Mouse (Mus musculus): Measurements from ENCODE around the gene Sec14l4. TPM values are rescaled to one million over a fixed set of nuclear protein-coding genes. Genes with fewer than 3 reads are reported as not detected.
"Not testable (repeated sequence)": the region's sequence is repeated elsewhere in the genome, so short reads cannot be mapped to it uniquely, and the experiment has no call there.

The Sec14l4 gene
- total RNA-seq (2014; fragmentation: Nextera tagmentation) (not detected in 2 replicates), total RNA-seq (2017) (not detected in 2 replicates)

- no peak for ATAC-seq (replicated peaks; ENCODE audit: low FRiP score, low TSS enrichment, poor library complexity, severe bottlenecking)
Observed at GRCm38 (mm10) chr11:4031126-4031941, at the start of gene Sec14l4. Sec14l4 (plus strand) TSS chr11:4031462.

- no peak for ATAC-seq (replicated peaks; ENCODE audit: low FRiP score, low TSS enrichment, poor library complexity, severe bottlenecking)
Observed at GRCm38 (mm10) chr11:3981536-3981935, 49.7 kb upstream of the Sec14l4 start.

DNA sequence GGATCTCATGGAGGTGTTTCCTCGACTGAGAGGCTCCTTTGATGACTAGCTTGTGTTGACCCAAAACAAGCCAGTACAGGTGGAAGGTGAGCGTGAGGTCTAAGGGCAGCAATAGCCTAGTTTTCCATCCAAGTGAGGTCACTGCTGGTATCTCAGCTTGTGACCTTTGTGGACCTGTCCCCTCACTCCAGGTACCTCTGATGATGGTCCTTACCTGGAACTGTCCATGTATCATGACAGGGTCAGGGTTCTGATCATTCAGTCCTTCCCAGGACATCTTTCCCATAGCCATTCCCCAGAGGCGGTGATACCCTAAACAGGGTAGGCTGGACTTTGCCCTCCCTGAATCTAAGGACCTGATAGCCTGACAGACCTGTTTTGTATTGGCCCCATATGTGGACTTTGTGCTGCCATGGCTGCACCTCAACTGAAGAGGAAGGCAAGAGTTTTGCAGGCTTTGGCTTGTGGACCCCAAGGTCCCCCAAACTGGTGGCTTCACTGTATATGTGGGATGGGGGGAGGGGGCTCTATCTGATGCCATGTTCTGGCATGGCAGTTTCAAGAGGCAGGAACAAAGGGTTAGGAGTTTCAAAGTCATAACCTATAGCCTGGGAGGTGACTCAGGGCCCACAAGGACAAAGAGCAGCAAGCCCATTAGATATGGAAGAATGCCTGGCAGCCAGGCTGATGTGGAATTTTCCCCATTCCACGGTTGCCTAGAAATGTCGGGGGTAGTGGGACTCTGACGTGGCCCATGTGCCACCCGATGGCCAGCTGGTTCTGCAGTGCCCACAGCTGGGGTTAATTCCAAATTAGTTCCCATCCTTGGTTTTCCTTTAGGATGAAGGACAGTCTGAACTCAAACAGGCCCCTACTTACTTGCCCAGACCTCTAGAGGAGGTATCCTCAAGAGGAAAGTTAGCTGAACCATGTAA, 48.7 kb upstream of the Sec14l4 start:
- no peak for ATAC-seq (replicated peaks; ENCODE audit: low FRiP score, low TSS enrichment, poor library complexity, severe bottlenecking)

DNA sequence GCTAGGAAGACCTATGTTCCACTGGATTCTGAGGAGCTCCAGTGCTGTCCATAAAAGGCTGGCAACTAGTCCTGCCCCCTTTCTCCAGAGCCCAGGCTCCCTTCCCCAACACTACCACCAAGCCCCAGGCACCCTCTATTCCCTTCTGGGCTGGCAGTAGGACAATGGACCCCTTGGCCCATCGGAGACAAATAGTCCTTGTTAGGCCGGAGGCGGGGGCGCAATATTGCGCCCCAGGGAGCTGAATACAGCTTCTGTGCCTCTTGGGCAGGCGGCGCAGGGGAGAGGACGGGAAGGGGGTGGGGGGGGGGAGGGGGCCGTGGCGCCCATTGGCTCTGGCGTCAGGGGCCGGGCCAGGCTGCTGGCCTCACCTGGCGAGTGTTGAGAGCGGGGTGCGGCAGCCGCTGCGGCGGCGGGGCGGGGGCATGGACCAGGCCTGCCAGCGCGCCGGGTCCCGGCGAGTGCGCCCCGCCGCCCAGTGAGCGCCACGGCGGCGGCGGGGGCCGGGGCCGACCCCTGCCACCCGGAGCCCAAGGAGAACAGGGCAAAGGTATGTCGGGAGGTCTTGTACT, 47.9 kb upstream of the Sec14l4 start, which contains the start of gene Gal3st1:
Gene Gal3st1, plus strand, starts transcription at position 346 of the 572 bp plus-strand sequence.
- no peak for ATAC-seq (replicated peaks; ENCODE audit: low FRiP score, low TSS enrichment, poor library complexity, severe bottlenecking)

- no peak for ATAC-seq (replicated peaks; ENCODE audit: low FRiP score, low TSS enrichment, poor library complexity, severe bottlenecking)
Observed at GRCm38 (mm10) chr11:3983863-3984745, 47.2 kb upstream of the Sec14l4 start.

DNA sequence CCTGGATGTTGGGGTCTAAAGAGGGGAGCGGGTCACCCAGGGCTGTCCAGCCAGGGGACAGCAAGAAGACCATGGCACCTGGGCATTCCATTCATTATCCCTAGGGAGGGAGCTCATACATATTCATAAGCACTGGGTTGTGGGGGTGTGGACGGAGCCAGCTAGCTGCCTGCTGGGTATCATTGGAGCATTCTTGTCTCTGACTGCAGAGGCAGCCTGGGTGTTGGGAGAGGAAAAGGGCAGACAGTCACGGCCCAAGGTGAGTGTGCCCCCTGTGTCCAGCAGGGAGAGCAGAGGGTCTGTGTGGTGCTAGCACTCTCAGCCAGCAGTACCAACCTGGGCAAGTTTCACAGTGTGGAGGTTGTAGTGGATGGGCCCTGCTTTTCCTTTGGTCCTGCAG, 41.5 kb upstream of the Sec14l4 start:
- no peak for ATAC-seq (replicated peaks; ENCODE audit: low FRiP score, low TSS enrichment, poor library complexity, severe bottlenecking)

DNA sequence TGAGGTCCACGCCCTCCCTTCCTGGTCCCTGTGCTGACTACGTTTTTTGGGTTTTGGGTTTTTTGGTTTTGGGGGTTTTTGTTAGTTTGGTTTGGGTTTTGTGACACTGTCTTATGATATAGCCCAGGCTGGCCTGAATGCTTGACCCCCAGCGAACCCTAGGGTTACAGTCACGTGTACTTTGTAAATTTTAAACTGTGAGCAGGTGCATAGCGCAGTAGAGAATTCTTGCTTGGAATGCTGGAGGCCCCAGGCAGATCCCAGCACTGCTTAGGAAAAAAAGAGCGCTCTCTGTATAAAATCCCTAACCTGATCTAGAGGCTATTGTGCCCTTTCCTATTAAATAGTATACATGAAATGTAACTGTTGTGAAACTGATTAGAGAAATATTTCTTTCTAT, 38.1 kb upstream of the Sec14l4 start:
- ATAC-seq (replicated peaks; ENCODE audit: low FRiP score, low TSS enrichment, poor library complexity, severe bottlenecking): no peak

DNA sequence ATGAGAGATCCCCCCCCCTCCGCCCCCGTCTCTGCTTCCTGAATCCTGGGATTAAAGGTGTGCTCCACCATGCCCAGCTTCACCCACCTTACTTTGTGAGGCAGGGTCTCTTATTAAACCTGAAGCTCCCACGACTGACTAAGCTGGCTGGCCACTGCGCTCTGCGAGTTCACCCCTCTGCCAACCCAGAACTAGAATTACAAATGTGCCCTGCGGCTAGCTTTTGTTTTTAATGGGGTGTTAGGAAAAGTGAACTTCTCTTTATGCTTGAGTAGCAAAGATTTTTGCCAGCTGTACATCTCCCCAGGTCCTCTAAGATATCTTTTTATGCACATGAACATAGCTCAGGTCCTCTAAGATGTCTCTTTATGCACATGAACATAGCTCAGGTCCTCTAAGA, 37.3 kb upstream of the Sec14l4 start:
- no peak for ATAC-seq (replicated peaks; ENCODE audit: low FRiP score, low TSS enrichment, poor library complexity, severe bottlenecking)

- ATAC-seq (replicated peaks; ENCODE audit: low FRiP score, low TSS enrichment, poor library complexity, severe bottlenecking): no peak
Observed at GRCm38 (mm10) chr11:3995511-3995910, 35.8 kb upstream of the Sec14l4 start.

DNA sequence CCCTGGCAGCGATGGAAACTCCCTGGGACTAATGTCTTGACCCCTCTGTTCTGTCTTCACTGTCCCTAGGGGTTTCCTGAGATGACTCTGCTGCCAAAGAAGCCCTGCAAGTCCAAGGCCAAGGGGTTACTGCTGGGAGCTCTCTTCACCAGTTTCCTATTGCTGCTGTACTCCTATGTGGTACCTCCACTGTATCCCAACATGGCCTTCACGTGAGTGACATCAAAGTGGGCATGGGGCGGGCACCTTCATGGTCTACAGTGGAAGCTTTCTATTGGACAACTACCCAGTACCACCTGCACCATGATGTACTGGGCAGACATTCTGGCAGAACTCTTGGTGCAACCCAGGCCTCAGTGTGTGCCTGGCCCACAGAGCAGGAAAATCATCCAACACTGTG, 34.4 kb upstream of the Sec14l4 start:
- no peak for ATAC-seq (replicated peaks; ENCODE audit: low FRiP score, low TSS enrichment, poor library complexity, severe bottlenecking)

DNA sequence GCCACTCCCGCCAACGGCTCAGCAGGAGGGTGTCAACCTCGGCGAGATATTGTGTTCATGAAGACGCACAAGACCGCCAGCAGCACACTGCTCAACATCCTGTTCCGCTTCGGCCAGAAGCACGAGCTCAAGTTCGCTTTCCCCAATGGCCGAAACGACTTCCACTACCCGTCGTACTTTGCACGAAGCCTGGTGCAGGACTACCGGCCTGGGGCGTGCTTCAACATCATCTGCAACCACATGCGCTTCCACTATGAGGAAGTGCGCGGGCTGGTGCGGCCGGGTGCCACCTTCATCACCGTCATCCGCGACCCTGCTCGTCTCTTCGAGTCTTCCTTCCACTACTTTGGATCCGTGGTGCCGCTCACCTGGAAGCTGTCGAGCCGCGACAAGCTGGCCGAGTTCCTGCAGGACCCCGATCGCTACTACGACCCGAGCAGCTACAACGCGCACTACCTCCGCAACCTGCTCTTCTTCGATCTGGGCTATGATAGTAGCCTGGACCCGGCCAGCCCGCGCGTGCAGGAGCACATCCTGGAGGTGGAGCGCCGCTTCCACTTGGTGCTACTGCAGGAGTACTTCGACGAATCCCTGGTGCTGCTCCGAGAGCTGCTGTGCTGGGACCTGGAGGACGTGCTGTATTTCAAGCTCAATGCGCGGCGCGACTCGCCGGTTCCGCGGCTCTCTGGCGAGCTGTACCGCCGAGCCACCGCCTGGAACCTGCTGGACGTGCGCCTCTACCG, 33.1 kb upstream of the Sec14l4 start:
- ATAC-seq (replicated peaks; ENCODE audit: low FRiP score, low TSS enrichment, poor library complexity, severe bottlenecking): 0 out of 2 replicates have a peak, but pooled peaks have one; percentile 15

DNA sequence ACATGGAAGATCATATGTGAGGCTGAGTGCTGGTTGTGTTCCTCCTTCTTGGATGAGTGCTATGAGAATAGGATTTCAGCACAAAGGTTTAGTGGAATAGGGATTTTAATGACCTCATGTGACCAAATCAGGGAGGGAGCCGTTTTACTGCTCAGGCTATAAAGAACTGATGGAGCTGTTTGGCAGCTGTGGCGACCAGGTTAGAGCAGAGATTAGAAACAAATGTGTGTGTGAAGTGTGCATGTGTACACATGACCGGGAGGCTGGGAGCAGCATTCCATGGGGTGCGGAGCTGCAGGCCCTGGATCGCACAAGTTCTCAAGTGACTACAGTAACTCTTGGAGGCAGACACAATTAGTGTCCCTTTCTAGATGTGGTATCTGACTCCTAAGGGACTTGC, 31.7 kb upstream of the Sec14l4 start:
- ATAC-seq (replicated peaks; ENCODE audit: low FRiP score, low TSS enrichment, poor library complexity, severe bottlenecking): no peak

DNA sequence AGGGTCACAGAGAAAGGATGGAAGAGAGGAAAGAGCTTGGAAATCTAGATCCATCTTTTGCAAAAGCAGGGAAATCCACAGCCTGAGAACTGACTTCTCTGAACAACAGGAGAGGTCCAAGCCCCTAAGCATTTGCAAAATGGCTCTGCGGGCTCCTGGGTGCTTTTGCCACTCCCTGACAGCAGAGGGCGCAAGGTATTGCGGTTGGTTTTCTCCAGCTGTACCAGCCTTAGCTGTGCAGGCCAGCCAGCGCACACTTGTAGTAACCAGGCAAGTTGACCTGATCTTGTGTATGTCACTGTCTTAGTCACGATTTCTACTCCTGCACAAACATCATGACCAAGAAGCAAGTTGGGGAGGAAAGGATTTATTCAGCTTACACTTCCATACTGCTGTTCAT, 29.7 kb upstream of the Sec14l4 start:
- ATAC-seq (replicated peaks; ENCODE audit: low FRiP score, low TSS enrichment, poor library complexity, severe bottlenecking): peak; percentile 88

DNA sequence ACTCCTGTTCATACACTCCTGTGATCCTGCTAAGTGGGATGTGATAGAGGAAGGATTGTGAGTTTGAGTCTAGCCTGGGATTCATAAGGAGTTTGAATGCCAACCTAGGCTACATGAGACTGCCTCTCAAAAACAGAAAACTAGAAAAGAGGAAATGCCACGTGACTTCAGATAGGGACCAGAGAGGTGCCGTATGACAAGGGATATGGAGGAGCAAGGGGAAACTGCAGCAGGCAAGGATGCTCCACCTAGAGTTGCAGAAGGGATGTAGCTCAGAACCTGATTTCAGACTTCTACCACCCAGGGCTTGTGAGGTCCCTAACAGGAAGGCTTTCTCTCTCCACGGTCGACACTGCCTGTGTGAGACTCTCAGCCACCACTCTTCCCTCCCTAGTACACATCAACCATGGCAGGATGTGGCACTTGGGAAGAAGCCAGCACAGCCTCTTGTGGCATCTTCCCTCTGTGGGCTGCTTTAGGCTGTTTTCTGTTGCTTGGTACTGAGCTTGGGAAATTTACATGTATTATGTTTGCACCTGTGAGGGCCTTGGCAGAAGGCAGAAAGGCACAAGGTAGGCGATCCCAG, 25.9 kb upstream of the Sec14l4 start:
- ATAC-seq (replicated peaks; ENCODE audit: low FRiP score, low TSS enrichment, poor library complexity, severe bottlenecking): no peak

GRCm38 (mm10) chr11:4006462-4006861, 24.8 kb upstream of the Sec14l4 start:
- ATAC-seq (replicated peaks; ENCODE audit: low FRiP score, low TSS enrichment, poor library complexity, severe bottlenecking): no peak

- ATAC-seq (replicated peaks; ENCODE audit: low FRiP score, low TSS enrichment, poor library complexity, severe bottlenecking): no peak
Observed at GRCm38 (mm10) chr11:4012616-4013015, 18.6 kb upstream of the Sec14l4 start.

- ATAC-seq (replicated peaks; ENCODE audit: low FRiP score, low TSS enrichment, poor library complexity, severe bottlenecking): not testable (repeated sequence)
Observed at GRCm38 (mm10) chr11:4015796-4016195, 15.5 kb upstream of the Sec14l4 start.

DNA sequence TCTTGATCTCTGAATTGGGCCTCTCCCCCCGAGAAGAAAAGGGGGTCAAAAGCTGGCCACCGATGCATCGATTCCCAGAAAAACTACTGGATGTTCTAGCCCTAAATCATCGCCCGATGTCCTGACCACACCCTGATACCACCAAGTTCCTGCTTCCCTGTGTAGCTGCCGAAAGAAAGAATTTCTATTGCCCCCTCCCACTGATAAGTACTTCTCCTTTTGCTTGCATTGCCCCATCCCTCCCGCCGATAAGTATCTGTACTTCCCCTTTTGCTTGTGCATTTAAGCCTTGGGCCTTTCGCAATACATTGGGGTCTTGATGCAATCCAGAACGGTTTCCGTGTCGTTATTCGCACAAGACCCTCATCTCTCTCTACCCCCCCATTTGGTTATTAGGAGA, 9.2 kb upstream of the Sec14l4 start:
- ATAC-seq (replicated peaks; ENCODE audit: low FRiP score, low TSS enrichment, poor library complexity, severe bottlenecking): not testable (repeated sequence)

All from megakaryocyte-erythroid progenitor cell, adult 5-6 weeks (primary cell).